Mouse (Mus musculus) liver, adult 2 months (tissue): Measurements from ENCODE around the gene Upk3bl. TPM values are rescaled to one million over a fixed set of nuclear protein-coding genes. Genes with fewer than 3 reads are reported as not detected.
A peak's percentile ranks its signal among the peaks of the same experiment; 100 is the strongest.

Source experiments
- DNase-seq: peaks from one replicate; pipeline ENCODE4 v3.0.0-alpha.2; 2011; ENCODE audit warnings: low read depth, low spot score; ENCODE audit errors: extremely low read depth
- H3K27ac ChIP-seq: fragments of 200-500 bp; replicated peaks from 2 replicates; pipeline ENCODE4 v1.5.1; 2012; ENCODE audit warnings: low read depth, mild to moderate bottlenecking, control low read depth, inconsistent platforms, low read length; ENCODE audit not compliant: insufficient read depth
- H3K27me3 ChIP-seq: fragments of 200-500 bp; 2 replicates; pipeline ENCODE4 v1.6.1; 2012; ENCODE audit warnings: mild to moderate bottlenecking, moderate library complexity, low read length, inconsistent platforms; ENCODE audit not compliant: control insufficient read depth, insufficient read depth
- H3K36me3 ChIP-seq: fragments of 200-500 bp; 2 replicates; pipeline ENCODE4 v1.6.1; 2012; ENCODE audit warnings: low read length, inconsistent platforms; ENCODE audit not compliant: control insufficient read depth, insufficient read depth
- H3K4me1 ChIP-seq: fragments of 200-500 bp; 2 replicates; pipeline ENCODE4 v1.6.1; 2011; ENCODE audit warnings: low read length; ENCODE audit not compliant: control insufficient read depth, insufficient read depth
- H3K4me3 ChIP-seq: fragments of 200-500 bp; 2 replicates; pipeline ENCODE4 v1.5.1; 2011; ENCODE audit warnings: low read depth, mild to moderate bottlenecking, control low read depth, low read length, moderate library complexity; ENCODE audit not compliant: insufficient read depth
- H3K79me2 ChIP-seq: fragments of 200-500 bp; 2 replicates; pipeline ENCODE4 v1.6.1; 2012; ENCODE audit warnings: inconsistent platforms, mild to moderate bottlenecking, low read length, moderate library complexity; ENCODE audit not compliant: control insufficient read depth, insufficient read depth
- H3K9ac ChIP-seq: fragments of 200-500 bp; 2 replicates; pipeline ENCODE4 v1.6.1; 2012; ENCODE audit warnings: low read depth, mild to moderate bottlenecking, control low read depth, inconsistent platforms, low read length
- CTCF ChIP-seq: fragments of 200-500 bp; IDR thresholded peaks from 2 replicates; pipeline ENCODE4 v1.5.1; 2011; ENCODE audit warnings: low read depth, low read length, control low read depth
- POLR2A ChIP-seq: fragments of 200-500 bp; IDR thresholded peaks from 2 replicates; pipeline ENCODE4 v1.6.1; 2011; ENCODE audit warnings: low read length, control low read depth; ENCODE audit not compliant: insufficient read depth; ENCODE audit errors: extremely low read depth
- WGBS: fragments of 180-500 bp; shearing (Covaris S2); methylation state at CpG from one replicate; pipeline ENCODE4 v1.1.7; 2018; 5-methylcytosine and 5-hydroxymethylcytosine counted together
- polyA plus RNA-seq: library from polyadenylated mRNA; depleted of rRNA; stranded (reverse); fragments of >200 nt; gene quantifications from 2 replicates; pipeline ENCODE4 v1.2.3, GENCODE M21; 2012
- total RNA-seq: library from RNA; depleted of rRNA; stranded (reverse); fragments of >200 nt; gene quantifications from 2 replicates; pipeline ENCODE4 v1.2.3, GENCODE M21; 2014

Upk3bl gene
- total and polyA plus RNA-seq, 2 experiments = not detected

DNA sequence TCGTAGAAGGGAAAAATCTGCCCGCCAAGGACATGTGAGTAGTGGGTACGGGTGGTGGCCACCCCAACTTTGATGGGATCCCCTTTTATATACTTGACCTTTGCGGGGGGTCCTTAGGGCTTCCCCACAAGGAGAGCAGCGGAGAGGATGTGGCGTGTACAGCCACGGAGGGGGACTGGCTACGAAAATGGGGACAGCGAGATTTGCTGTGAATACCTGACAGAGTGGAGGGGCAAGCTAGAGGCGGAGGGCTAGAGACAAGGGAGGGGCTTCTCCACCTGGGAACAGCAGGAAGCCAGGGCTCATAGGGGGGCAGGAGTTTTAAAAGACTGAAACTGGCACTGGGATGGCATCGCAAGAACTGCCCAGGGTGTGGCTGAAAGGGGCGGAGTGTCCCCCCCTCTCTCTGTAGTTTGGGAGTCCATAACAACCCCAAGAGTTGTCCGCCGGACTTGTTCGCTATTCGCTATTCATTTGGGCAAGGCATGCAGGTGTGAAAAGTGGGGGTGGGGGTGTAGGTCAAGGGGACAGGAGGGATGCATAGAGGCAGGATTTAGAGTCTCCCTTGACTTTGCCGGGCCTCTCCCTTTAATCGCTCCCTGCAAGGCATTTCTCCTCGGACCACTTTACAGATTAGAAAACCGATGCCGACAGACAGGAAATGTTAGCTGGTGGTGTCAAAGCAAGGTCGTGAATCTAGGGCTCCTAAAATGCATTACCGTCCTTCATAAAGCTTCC, 30.0 kb downstream of the Upk3bl start:
- H3K36me3 ChIP-seq = no peaks in the 10 kb centered on the region
- H3K27ac ChIP-seq = no peak overlapping the region
- peak overlapping the region; percentile 76 for H3K9ac ChIP-seq
- DNase-seq = no peak
- peak overlapping the region; percentile 75 for H3K4me3 ChIP-seq
- 5% methylated on average over 23 of the region's 23 CpGs for WGBS
- TF ChIP-seq POLR2A (no peak), CTCF (no peak)
- 0 out of 2 replicates have a peak, but pooled peaks cover 6% of the 10 kb centered on the region for H3K27me3 ChIP-seq
- H3K4me1 ChIP-seq = peaks cover 2% of the 10 kb centered on the region
- no peaks in the 10 kb centered on the region for H3K79me2 ChIP-seq

DNA sequence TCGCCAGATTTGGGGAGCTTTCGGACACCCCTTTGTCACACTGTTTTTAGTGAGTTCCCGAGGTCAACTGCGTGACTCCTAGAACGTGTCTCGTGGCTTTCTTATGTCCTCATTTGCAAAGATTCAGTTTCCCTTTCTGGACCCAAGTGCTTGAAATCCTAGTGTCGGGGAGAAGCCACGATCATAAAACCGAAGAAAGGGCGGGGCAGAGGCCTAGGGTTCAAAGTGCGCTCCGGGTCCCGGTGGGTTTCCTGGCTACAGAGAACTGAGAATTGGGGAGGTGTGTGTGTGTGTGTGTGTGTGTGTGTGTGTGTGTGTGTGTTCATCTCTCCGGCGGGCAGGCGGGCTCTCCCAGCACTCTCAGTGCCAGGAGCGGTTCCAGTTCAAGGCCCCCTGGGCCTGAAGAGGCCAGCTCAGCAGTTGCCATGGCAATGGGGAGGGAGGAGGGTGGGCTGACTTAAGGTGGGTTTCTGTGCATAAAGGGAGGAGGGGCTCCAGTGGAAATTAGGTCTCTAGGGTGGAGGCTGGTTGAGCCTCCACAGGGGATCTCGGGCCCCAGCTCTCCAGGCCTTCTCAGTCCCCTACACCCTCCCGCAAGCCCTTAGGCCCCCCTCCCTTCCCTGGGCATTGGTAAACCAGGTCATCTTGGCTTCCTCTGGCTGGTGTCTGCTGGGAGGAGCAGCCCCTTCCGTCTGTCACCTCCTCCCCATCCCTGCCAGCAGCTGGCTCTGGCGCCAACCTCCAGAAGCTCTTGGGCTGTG, 30.8 kb downstream of the Upk3bl start:
- Histone ChIP-seq H3K27ac (peak overlapping the region; percentile 54; the same call in 1 of the 2 replicates), H3K9ac (peak overlapping the region; percentile 25; the same call in 1 of the 2 replicates), H3K79me2 (no peaks in the 10 kb centered on the region), H3K4me1 (peaks cover 2% of the 10 kb centered on the region), H3K27me3 (0 out of 2 replicates have a peak, but pooled peaks cover 6% of the 10 kb centered on the region), H3K36me3 (no peaks in the 10 kb centered on the region), H3K4me3 (peak overlapping the region; percentile 75)
- TF ChIP-seq CTCF (no peak), POLR2A (no peak)
- 35% methylated on average over 20 of the region's 21 CpGs for WGBS
- peak; percentile 34 for DNase-seq

DNA sequence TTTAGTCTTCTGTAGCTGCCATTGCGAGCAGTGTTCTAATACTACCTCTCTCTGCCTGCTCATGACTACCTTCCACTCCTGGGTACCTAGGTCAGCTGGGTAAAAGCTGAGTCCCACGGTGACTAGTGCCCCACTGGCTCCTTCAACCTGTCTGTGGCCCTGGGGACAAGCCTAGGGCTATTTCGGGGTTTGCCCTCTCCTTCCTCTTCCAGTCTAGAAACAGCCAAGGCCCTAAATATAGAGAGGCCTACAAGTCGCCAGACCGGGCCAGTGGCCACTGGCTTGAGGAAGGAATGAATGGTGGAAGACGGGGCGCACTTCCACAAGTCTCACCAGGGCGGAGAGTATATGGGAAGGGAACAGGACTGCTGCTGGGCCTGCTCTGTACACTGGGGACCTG, 32.0 kb downstream of the Upk3bl start:
- TF ChIP-seq CTCF (no peak), POLR2A (no peak)

DNA sequence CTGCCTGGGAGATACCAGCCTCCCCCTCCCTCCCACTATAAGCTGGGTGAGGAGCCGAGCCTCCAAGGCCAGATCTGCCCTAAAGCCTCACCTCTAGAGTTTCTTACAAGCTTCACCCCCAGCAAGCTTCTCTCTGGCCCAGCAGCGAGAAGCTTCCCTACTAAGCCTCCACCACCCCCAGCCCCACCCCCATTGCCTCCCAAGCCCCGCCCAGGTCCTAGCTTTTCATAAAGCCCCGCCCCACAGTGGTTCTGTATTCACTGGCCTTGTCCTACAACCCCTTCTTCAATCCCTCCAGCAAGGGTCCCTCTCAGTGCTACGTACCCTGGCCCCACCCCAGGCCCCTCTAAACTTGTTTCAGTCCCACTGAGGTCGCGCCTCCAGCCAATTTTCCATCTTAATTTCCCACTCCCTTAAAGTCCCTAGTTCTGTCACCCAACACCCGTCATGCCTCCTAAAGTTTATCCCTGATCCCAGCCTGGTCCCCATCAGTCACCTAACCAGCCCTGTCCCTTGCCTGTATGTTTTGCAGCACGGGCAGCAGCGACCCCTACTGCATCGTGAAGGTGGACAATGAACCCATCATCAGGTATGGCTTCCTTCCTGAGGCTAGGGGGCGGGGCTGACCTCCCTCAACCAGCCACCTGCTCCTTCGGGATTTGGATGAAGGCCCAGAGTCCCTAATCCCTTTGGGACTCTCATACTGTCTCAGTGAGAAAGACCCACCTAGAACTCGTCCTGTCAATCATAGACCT, 34.7 kb downstream of the Upk3bl start:
- TF ChIP-seq POLR2A (no peak), CTCF (0 out of 2 replicates have a peak, but pooled peaks have one; percentile 23)
- H3K4me1 ChIP-seq = no peaks in the 10 kb centered on the region
- H3K27me3 ChIP-seq = 0 out of 2 replicates have a peak, but pooled peaks cover 4% of the 10 kb centered on the region
- H3K27ac ChIP-seq = no peak overlapping the region
- H3K4me3 ChIP-seq = no peak overlapping the region
- H3K9ac ChIP-seq = no peak overlapping the region
- no peaks in the 10 kb centered on the region for H3K36me3 ChIP-seq
- WGBS = 28% methylated on average over 14 of the region's 14 CpGs
- DNase-seq = no peak
- H3K79me2 ChIP-seq = no peaks in the 10 kb centered on the region

More for the DNA sequence above, 32.0 kb downstream of the Upk3bl start:
- H3K79me2 ChIP-seq = no peaks in the 10 kb centered on the region
- H3K9ac ChIP-seq = no peak overlapping the region
- H3K36me3 ChIP-seq = no peaks in the 10 kb centered on the region
- 84% methylated on average over 8 of the region's 8 CpGs for WGBS
- H3K4me3 ChIP-seq = no peak overlapping the region
- H3K27me3 ChIP-seq = 0 out of 2 replicates have a peak, but pooled peaks cover 6% of the 10 kb centered on the region
- H3K4me1 ChIP-seq = peaks cover 2% of the 10 kb centered on the region
- H3K27ac ChIP-seq = no peak overlapping the region
- DNase-seq = no peak

DNA sequence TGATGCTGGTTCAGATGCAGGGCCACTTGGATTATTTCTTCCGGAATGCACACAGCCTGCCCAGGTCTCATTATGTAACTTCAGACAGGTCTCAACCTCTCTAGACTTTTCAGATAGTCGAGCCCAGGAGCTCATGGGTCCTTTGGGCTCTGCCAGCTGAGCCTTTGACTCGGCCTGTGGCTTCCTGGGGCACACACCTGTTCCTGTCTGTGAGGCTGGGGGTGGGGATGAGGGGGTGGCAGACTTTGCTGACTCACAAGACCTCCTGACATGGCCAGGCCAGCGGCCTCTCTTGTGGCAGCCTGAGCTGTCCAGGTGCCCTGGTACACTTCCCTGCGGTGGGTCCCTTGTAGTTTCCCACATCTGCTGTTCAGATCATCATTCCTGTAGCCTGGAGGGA, 37.6 kb downstream of the Upk3bl start:
- Histone ChIP-seq H3K4me3 (no peak overlapping the region), H3K9ac (no peak overlapping the region), H3K27me3 (no peaks in the 10 kb centered on the region), H3K79me2 (no peaks in the 10 kb centered on the region), H3K27ac (no peak overlapping the region), H3K4me1 (no peaks in the 10 kb centered on the region), H3K36me3 (no peaks in the 10 kb centered on the region)
- DNase-seq = no peak
- WGBS = 64% methylated on average over 5 of the region's 5 CpGs
- TF ChIP-seq CTCF (no peak), POLR2A (no peak)
